Mouse (Mus musculus) testis, adult 2 months (tissue): ENCODE results near the gene Tex29.

Source experiments
- CTCF ChIP-seq: fragments of 200-500 bp; IDR thresholded peaks from 2 replicates; pipeline ENCODE4 v1.5.1; 2012; ENCODE audit warnings: low read depth, mild to moderate bottlenecking, inconsistent platforms, low read length, moderate library complexity; ENCODE audit not compliant: control insufficient read depth, insufficient read depth, insufficient replicate concordance
- POLR2A ChIP-seq: fragments of 200-500 bp; IDR thresholded peaks from 2 replicates; pipeline ENCODE4 v1.6.1; 2012; ENCODE audit warnings: low read depth, mild to moderate bottlenecking, inconsistent platforms, low read length, moderate library complexity; ENCODE audit not compliant: control insufficient read depth

DNA sequence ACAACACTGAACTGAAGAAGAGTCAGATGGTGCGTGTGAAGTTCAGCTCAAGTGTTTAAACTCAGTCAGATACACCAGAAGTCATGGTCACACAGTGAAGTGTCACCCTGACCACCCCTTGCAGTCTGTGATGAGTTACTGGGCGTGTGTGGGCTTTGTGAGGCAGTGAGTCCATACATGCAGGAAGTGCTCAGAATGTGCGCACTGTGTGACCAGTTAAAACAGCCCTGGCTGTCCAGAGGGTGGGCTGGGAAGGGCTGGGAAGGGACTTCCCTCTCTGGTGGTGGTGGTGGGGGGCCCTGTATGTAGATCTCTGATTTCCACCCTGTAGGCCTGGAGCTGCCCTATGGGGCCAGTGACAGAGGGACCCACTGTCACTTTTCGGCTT, 41.8 kb upstream of the Tex29 start:
- TF ChIP-seq CTCF (no peak), POLR2A (no peak)
